Mouse (Mus musculus) cerebellum, adult 11 months (tissue): Measurements from ENCODE around the gene Eps8l1.
"Not testable (repeated sequence)": the region's sequence is repeated elsewhere in the genome, so short reads cannot be mapped to it uniquely, and the experiment has no call there.

Experiments used
- DNase-seq: peaks from one replicate; pipeline ENCODE4 v3.0.0; 2022

The Eps8l1 gene

DNA sequence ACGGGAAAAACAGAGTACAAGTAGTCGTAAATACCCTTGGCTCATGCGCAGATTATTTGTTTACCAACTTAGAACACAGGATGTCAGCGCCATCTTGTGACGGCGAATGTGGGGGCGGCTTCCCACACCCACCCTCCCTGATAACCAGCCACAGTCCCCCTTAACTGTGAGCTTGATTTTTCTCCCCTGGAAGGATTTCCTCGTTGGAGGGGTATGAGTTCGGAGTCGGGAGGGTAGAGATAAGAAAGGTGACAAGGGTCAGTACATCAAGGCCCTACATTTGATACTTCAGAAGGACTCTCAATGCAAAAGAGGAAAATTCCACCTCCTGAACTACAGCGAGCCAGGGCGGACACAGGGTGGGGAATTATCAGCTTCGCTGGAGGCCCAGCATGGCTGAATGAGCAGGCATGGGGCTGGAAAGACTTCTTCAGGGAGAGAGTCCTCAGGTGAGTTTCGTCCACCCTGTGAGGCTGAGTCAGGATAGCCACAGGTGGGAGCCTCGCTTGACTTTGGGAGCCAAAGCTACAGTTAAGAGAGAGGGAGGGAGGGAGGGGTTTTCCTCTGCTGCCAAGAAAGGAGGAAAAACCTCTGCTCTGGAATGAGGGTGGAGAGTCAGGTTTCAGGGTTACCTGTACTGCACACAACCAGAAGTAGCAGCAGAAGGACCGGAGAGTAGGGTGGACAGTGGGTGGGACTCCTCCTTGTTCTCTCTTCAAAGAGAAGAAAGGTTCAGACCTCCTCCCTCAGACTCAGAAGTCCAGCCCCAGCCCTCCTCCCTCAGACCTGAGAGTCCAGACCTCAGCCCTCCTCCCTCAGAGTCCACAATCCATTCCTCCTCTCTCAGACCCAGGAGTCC, at the start of gene Eps8l1:
Eps8l1 (plus strand) TSS at position 99 of the 859 bp plus-strand sequence.
- no peak for DNase-seq

DNA sequence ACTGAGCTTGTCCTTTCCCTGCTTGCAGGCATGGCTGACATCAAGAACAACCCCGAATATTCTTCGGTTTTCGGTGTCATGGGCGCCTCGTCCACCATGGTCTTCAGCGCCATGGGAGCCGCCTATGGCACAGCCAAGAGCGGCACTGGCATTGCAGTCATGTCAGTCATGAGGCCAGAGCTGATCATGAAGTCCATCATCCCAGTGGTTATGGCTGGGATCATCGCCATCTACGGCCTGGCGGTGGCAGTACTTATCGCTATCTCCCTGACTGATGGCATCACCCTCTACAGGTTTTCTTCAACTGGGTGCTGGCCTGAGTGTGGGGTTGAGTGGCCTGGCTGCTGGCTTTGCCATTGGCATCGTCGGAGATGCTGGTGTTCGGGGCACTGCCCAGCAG, 48.1 kb upstream of the Eps8l1 start:
- not testable (repeated sequence) for DNase-seq

DNA sequence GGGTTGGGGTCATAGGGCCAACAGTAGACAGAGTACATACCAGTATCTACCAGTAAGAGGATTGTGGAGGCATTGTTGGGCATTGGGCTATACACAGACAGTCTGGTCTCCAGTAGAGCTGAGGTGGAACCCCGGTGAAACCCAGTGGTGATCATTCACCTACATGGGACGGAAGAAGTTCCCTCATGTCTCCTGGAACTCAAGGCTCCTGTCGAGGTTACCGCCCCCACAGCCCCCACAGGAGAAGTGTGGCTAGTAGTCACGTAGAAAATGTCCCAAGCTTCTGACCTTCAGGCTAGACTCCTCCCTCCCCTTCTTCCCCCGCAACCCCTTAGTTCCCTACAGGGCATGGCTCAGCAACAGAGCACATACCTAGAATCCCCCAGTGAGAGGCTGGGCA, 40.8 kb upstream of the Eps8l1 start:
- no peak for DNase-seq

DNA sequence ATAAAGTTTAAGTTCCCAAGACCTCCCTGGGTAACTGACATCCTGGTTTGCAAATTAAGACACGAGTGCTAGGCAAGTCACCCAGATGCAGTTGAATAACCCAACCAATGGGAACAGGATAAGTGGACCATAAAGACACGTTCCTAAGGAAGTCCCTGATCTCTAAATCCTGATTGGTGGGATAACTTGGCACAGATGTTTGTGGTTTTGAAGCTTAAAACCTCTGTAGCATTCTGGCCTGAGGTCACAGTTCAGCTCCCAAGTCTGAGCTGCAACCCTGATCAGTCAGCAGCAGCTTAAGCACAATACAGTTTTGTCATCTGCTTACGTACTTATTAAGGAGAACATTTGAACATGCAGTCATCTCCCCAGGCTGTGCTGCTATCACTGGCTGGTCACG, 40.2 kb upstream of the Eps8l1 start:
- DNase-seq, result no peak

DNA sequence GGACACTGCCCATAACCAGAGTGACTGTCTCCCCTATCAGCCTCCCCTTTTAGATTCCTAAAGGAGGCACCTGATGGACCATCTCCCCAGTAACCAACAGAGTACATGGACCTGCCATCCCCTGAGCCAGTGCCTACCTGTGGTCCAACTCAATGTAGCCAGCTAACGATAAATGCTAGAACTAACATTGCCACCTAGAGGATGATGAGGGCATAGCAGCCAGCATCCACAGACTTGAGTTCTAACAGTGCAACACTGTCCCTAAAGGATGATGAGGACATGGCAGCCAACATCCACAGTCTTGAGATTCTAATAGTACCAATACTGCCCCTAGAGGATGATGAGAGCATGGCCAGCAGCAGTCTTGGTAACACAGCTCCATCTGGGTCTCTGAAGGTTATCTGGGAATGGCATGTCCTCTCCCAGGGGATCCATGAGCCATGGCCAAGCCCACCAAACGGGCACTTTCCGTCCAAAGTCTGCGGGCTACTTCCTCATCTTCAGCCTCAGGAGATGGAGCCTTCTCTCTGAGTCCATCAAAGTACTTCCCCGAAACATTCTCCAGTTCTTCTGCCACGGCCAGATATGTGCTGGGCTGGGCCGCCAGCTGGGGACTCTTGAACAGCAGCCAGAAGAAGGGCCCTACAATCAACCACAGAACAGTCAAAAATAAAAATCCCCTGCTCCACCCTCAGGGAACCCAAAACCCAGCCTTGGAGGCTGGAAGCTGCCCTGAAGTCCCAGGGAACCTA, 33.1 kb upstream of the Eps8l1 start:
- DNase-seq, result peak; percentile 80

DNA sequence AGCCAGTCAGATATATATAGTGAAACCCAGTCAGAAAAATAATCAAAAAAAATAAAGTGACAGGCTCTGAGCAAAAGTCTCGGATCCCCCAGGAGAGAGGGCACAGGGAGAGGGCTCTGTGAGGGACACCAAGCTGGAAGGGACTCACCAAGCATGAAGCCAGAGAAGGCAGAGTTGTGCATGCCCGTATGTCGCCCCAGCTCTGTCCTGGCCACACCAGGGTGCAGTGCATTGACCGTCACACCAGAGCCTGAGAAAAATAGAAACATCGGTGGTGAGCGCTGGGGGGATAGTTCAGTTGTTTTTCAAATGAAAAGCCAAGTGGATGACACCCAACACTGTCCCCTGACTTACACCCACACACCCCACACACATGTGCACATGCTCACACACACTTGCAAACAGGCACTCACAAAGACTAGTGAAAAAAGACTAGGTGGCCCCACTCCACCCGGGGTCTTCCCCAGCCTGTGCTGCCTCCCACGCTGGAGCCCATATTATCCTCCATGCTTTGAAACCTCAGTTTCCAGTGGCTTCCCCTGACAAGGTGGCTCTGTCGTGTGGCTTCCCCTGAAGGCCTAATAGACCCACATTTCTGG, 30.1 kb upstream of the Eps8l1 start:
- no peak for DNase-seq

DNA sequence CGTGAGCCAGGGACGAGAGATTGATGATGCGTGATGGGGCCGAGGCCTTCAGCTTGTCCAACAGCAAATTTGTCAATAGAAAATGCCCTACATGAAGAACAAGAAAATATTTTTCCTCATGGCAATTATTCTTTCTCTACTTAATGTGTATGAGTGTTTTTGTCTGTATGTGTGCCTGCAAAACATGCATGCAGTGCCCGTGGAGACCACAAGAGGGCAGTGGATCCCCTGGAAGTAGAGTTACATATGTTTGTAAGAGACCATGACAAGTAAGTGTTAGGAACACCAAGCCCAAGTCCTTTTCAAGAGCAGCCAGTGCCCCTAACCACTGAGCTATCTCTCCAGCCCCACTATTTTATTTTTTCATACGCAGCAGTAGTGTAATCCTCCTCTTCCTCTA, 28.9 kb upstream of the Eps8l1 start:
- DNase-seq, result no peak

DNA sequence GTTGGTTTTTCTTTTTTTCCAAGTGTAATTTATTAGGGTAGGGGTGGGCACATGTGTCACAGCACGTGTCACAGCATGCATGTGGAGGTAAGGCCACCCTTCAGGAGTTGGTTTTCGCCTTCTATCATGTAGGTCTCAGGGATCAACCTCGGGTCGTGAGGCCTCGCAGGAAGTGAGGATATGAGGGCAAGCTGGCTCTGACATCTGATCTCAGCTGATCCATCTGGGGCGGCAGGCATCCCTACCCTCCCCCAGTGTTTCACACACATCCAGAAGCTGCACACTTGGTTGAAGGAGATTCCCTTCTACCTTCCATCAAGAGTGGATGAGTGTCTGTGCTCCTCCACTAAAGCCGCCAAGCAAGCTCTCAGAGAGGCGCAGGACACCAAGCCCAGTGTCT, 28.4 kb upstream of the Eps8l1 start:
- DNase-seq, result no peak

DNA sequence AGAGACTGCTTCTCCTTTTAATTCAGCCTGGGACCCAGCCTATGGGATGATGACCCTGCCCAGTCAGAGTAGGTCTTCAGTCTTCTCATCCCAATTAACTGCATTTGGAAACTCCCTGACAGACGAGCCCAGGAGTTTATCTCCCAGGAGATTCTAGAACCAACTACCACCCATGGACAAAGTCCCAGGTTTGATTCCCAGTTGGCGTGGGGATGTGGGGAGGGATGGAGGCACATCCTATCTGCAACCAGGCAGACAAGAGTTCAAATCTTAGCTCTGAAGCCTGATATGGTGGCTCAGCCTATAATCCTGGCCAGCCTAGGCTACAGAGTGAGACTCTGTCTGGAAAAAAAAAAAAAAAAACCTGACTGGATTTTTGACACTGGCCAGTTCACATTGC, 22.8 kb upstream of the Eps8l1 start:
- DNase-seq, result no peak

DNA sequence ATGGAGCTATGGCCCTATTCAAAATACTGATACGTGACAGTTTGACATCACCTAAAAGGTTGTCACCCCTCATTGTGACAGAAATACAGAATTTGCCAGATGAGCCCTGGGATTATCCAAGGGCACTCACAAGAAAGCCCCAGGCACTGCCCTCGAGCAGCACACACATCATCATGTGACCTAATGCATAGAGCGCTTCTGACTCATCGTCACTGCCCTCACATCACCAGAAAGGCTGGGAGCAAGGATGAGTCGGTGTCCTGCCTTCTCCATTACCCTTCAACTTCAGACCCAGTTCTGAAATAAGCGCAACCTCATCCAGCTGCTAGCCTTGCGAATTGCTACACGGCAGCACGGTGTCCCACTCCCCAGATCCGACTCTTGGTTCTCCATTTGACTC, 19.9 kb upstream of the Eps8l1 start:
- no peak for DNase-seq

DNA sequence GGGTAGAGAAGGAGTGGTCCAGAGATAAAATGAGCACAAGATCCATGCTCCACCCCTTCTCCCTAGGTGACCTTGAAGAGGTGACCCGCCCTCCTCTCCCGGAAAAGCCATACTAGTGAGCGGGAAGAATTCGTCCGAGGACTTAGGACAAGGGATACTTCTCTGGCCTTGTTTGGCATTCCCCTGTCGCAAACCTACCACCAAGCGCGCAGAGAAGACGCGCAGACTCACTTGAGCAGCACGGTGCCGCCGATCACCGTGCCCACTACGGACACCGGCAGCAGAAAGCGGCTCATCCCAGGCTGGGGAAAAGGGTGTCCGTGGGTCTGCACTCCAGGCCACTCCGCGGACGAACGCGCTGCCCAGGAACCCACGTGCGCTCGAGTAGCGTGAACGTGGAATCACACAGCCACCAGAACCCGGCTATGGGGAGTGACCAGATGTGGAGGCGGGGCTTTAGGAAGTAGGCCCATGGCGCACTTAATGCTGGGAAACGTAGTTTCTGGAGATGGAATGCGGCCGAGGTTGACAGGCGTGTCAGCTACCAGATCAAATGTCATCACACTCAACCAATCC, 15.2 kb upstream of the Eps8l1 start, which contains the start of gene Rdh13:
Rdh13 (minus strand) TSS at position 434 of the 576 bp plus-strand sequence.
- peak; percentile 87 for DNase-seq

DNA sequence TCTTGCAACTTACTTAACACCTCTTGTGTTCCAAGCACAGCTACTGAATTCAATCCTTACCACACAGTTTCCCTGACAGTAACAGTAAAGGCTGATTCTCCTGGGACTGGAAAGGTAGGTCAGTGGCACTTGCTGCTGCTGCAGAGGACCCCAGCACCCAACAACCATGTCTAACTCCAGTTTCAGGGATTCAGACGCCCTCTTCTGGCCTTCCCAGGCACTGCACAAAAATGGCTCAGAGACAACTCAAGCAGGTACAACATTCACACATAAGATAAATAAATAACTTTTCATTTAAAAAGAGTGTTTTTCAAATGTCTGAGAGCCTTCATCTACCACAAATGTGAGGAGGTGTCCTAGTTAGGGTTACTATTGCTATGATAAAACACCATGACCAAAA, 13.3 kb upstream of the Eps8l1 start:
- DNase-seq, result no peak

DNA sequence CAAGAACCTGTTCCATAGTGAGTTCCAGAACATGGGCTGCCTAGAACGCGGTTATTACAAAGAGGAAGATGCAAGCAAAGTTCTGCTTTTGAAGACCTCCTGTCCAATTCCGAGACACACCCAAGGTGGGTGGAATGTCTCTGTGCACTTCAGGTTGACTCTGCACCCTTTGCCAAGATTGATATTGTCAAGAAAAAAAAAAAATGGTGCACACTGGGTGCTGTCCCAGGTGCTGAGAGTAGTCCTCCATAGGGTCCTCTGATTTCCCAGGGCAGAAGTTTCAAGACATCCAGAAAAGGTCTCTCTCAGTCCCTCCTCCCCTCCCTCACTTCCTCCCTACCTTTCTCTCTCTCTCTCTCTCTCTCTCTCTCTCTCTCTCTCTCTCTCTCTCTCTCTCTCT, 12.0 kb upstream of the Eps8l1 start:
- DNase-seq, result no peak

DNA sequence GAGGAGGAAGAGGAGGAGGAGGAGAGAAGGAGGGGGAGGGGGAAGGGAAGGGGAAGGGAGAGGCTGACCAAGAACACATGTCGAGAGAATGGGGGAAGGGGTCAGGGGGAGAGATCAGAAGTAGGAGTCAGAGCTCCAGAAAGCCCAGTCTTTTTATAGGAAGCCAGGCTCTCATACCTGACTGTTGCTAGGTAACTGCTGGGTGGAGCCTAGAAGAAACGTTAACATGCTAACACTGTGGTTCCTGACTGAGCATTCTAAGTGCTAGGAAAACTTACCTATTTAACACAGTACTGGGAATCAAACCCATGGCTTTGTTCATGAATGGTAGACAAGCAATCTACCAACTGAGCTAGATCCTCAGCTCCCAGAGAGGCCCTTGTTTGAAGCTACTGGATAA, 11.3 kb upstream of the Eps8l1 start:
- DNase-seq, result no peak

DNA sequence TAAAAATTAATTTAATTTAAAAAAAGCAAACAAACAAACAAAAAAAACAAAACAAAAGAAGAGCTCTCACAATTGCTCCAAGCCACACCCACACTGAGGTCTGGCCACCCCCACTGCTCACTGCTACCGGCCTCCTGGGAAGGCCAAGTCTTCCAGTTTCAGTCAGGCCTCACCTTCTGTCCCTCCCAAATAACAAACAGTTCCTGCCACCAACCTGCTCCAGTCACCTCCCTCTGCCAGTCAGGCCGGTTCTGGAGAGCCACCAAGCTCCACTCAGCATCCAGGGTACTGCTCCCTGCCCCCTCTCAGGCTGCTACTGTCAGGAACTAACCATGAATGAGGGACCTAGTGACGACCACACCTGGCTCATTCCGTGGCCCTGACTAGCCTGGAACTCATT, 7.8 kb upstream of the Eps8l1 start:
- no peak for DNase-seq

DNA sequence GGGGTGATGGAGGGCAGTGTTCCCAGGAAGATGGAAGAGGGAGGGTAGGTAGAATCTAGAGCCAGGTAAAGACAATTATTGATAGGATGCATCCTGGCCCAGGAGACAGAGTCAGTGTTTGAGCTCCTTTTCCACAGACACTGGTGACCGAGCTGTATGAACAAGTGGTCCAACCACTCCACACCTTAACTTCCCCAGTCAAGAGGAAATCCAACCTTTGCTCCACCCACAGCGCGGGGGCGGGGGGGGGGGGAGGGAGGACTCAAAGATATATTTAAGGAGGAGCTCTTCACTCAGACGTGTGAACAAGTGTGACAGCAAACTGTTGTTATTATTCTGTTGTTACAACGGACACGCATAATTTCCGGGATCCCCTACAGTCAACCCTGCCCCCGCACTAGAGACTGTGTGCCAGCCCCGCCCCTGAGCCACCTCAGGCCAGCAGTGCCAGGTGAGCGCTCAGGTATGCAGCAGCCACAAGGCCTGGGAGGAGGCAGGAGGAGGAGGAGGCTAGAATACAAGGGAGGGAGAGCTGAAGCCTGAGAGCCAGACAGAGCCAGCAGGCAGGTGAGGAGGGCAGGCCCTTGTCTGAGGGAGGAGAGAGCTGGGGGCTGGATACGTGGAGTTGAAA, 3.8 kb downstream of the Eps8l1 start:
- DNase-seq, result no peak

DNA sequence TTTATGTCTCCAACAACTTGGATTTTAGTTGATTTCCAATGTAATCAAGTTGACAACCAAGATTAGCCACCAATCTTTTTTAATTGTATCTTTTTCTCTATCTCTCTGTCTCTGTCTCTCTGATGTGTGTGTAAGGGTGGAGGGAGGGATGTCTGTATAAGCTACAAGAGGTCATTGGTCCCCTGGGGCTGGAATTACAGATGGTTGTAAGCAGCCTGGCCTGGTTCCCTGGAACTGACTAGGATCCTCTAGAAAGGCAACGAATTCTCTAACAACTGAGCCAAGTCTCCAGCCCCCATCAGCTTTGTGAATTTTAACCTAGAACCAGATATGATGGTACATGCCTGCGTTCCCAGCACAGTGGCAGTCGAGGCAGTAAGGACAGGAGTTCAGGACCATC, 7.3 kb downstream of the Eps8l1 start:
- no peak for DNase-seq

DNA sequence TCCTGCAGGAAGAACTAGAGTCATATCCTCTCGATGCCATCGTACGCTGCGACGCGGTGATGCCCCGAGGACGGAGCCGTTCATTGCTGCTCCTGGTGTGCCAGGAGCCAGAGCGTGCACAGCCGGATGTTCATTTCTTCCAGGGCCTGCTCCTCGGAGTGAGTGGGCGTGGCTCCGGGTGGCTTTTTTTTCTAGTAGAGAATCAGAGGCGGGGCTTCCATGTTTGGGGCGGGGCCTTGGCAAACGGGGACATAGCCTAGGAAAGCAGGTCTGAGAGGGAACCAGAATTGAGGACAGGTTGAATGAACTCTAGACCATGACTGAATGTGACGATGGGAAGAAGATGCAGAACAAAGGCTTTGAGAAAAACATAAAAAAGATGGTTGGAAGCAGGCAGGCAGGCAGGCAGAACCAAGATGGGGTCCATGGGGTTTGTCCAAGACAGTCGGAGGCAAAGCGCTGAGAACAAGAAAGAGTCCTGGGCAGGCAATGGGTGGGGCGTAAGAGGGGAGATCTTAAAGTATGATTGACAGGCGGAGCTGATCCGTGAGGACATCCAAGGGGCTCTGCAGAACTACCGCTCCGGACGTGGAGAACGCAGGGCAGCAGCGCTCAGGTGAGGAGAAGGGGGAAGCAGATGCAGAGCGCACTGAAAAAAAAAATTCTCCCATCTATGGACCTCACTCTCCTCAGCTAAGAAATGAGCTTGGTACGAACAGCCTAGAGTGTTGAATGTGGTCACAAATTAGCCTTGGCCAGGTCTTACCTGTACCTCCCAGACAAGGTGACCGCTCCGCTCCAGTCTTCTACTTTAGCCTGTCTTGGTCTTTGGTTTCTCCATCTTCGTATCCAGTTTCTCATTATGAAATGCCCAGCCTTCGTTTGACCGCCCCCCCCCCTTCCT, 10.1 kb downstream of the Eps8l1 start:
- DNase-seq, result peak; percentile 51

DNA sequence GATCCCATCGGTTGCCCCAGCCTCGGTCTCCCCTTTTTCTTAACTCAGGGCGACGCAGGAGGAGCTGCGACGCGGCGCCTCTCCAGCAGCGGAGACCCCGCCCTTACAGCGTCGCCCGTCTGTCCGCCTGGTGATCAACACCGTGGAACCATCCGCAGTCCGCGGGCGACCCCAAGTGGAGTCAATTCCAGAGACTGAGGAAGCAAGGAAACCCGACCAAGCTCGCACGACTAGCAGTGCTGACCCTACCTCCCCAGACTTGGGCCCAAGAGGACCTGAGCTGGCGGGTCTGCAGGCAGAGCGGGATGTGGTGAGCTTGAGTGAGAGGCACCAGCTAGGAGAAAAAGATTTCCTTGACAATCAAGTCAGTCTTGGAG, 10.7 kb downstream of the Eps8l1 start:
- DNase-seq, result peak; percentile 58

DNA sequence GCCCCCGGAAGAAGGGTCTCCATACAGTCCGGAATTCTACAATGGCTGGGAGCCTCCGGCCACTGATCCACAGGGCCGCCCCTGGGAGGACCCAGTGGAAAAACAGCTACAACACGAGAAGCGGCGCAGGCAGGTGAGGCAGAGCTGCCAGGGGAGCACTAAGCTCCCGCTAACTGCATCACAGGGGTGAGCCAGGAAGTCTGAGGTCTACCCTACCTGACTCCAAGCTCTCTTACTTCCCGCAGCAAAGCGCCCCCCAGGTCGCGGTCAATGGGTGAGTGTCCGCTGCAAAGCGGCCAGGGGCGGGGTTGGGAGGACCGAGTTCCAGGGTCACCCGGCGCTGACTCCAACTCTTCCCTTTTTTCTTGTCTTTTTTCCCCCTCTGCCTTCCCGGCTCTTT, 13.5 kb downstream of the Eps8l1 start:
- DNase-seq, result no peak

DNA sequence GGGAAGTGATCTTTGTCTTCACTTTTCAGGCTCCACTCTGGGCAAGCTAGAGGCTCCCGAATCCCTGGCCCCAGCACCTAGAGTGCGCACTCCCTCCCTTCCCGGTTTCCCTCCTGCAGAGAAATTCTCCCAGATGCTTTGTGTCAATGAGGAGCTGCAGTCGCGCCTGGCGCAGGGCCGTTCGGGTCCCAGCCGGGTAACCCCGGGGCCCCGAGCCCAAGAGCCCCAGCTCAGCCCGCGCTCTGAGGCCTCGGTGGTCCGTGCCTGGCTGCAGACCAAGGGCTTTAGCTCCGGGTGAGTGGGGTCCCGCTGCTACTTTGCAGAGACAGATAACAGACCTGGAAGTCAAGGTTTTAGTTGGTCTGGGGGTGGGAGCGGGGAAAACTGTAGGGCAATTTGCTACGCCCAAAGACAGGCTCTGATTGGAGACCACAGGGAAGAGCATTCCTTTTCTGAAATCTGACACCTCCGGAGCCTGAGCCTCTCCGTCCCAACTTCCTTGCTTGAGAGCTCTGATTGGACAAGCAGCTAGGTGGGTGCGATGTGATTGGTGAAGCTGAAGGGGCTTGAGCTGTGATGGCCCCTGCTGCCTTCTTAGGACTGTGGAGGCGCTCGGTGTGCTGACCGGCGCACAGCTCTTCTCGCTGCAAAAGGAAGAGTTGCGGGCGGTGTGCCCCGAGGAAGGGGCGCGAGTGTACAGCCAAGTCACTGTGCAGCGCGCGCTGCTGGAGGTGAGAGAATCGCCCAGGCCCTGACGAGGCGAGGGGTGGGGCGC, 17.7 kb downstream of the Eps8l1 start:
- DNase-seq, result peak; percentile 63
